Mouse (Mus musculus) midbrain, embryonic 11.5 days (tissue): Measurements from ENCODE around the gene Slc6a20b. TPM values are rescaled to one million over a fixed set of nuclear protein-coding genes. Genes with fewer than 3 reads are reported as not detected.

Source experiments
- polyA plus RNA-seq: library from polyadenylated mRNA; unstranded; fragments of >200 nt; fragmentation: Nextera tagmentation; extraction: Ambion mirVana; gene quantifications from 2 replicates; pipeline ENCODE4 v1.2.1, GENCODE M21; 2014

The Slc6a20b gene
- polyA plus RNA-seq, 1 experiment from 2014 or later, result 0.11 TPM

Other genes starting within 250 kb of the Slc6a20b start
- 43.3 and 46.4 TPM in 2 replicates for gene Limd1, start 153.9 kb downstream of the Slc6a20b start, polyA plus RNA-seq
- 53.9 and 63.3 TPM in 2 replicates for gene Sacm1l, start 102.8 kb downstream of the Slc6a20b start, polyA plus RNA-seq
- gene Ccr9, start 45.9 kb upstream of the Slc6a20b start, polyA plus RNA-seq, result 0.22 and 0.34 TPM in 2 replicates
- 2.6 and 3.6 TPM in 2 replicates for gene Slc6a20a, start 46.3 kb upstream of the Slc6a20b start, polyA plus RNA-seq
- 50.6 and 58.4 TPM in 2 replicates for gene Lztfl1, start 85.1 kb upstream of the Slc6a20b start, polyA plus RNA-seq
- gene Cxcr6, start 173.9 kb upstream of the Slc6a20b start, polyA plus RNA-seq, result 0.16 and 0.19 TPM in 2 replicates
- 6.7 and 7.8 TPM in 2 replicates for gene Fyco1, start 219.3 kb upstream of the Slc6a20b start, polyA plus RNA-seq
- not detected in 2 replicates for gene Xcr1, start 229.5 kb upstream of the Slc6a20b start, polyA plus RNA-seq